Mouse (Mus musculus) brown adipose tissue, adult 24 weeks (tissue): ENCODE data around the gene Rundc3a. TPM values are rescaled to one million over a fixed set of nuclear protein-coding genes. Genes with fewer than 3 reads are reported as not detected.
"Not testable (repeated sequence)": the region's sequence is repeated elsewhere in the genome, so short reads cannot be mapped to it uniquely, and the experiment has no call there.

Source experiments
- H3K27ac ChIP-seq: fragments of 200-500 bp; replicated peaks from 2 replicates; pipeline ENCODE4 v1.5.1; 2012; ENCODE audit warnings: low read depth, mild to moderate bottlenecking, low read length
- H3K4me1 ChIP-seq: fragments of 200-500 bp; 2 replicates; pipeline ENCODE4 v1.6.1; 2012; ENCODE audit warnings: low read length, mixed read lengths; ENCODE audit not compliant: control insufficient read depth, insufficient read depth, insufficient read length
- H3K4me3 ChIP-seq: fragments of 200-500 bp; 2 replicates; pipeline ENCODE4 v1.5.1; 2012; ENCODE audit warnings: low read depth, mild to moderate bottlenecking, low read length, moderate library complexity; ENCODE audit not compliant: insufficient read depth
- polyA plus RNA-seq: library from polyadenylated mRNA; stranded (reverse); fragments of >200 nt; gene quantifications from 2 replicates; pipeline ENCODE4 v1.2.4, GENCODE M21; 2012; ENCODE audit not compliant: missing spikeins, insufficient read depth, insufficient read length

The Rundc3a gene
- polyA plus RNA-seq, 1 experiment, result not detected

DNA sequence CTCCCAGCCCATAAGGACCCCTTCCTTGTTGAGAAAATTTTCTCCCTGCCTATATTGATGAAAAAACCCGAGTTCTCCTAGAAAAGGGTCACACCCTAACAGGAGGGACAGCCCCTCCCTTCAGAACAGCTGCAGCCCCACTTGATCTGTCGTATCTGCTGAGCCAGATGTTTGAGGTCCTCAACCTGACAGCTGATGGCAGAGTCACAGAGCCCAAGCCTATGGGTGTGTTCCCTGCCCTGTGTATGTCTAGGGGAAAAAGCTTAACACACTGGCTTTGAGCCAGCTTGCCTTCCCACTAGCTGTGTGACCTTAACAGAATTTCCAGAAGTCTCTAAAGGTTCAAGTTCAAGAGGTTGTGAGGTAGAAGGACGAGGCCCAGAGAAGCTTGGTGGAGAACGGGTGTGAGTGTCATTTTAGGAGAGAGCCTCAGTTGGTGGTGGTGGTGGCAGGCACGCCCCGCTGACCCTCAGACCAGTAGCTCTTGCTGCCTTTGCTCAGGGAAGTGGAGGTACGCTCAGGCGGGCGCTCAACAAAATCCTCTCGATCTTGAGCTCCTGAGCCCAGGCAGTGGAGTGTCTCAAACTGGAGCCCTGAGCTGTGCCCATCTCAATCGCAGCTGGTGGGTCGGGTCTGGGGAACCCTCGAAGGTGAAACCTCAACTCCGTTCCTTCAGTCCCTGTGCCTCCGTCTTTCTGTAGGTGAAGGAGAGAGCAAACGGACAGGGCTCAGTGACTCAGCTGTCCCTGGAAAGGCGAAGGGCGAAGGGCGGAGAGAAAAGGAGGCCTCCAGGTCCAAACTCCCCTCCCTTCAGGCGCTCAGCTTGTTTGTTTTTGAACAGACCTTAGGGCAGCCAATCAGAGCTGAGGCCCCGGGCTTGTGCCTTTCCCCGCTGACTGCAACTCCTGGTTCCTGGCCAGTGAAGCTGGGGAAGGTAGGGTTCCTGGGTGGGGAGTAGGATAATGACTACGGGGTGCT, 17.7 kb upstream of the Rundc3a start:
- Histone ChIP-seq H3K4me1 (peaks cover 4% of the 10 kb centered on the region), H3K4me3 (peak overlapping the region; percentile 41), H3K27ac (peak overlapping the region; percentile 28)

DNA sequence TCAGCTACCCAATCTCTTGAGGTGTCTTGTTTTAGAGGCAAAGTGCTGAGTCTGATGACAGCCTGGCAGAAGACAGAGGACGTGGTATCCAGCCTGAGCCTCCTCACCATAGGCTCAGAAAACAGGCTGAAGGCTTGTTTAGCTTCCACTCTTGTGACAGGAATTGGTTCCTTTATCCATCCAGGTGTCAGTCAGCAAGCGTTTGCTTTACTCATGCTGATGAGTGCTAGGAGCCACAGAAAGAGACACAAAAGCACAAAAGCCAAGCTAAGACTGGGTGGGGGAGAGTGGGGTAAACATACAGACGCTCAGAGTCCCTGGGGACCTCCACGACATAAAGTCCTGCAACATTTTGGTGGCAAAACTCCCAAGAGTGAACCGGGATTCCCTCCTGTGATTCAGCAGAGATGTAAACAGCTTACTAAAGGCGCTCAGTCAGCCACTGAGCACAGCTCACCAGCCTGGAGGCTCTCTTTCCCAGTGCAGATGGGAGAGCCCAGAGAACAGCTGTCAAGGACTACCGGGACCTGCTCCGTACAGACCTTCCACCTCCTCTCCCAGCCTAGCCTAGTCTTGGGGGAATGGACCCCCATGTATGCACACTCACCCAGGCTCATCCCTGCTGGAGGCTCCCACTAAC, 16.9 kb upstream of the Rundc3a start:
- peak overlapping the region; percentile 41; the same call in 1 of the 2 replicates for H3K4me3 ChIP-seq
- H3K27ac ChIP-seq, result no peak overlapping the region
- peaks cover 4% of the 10 kb centered on the region for H3K4me1 ChIP-seq

DNA sequence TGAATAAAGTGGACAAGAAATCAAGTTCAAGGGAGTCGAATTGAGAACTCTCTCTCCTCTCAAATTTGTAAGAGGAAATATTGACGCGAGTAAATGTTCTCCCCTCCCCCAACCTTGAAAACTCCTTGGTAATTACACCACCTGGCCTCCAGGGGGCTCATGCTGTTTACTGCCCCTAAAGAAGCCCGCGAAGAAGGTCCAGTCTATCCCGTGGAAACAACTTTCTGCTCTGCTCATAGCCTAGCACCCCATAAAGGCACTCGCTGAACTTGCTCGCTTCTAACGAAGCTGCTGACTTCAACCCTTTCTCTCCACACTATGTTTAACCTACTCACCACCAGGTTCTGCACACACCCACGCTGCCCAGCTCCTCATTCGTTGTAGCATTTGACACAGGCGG, 16.0 kb upstream of the Rundc3a start:
- no peak overlapping the region for H3K27ac ChIP-seq
- no peak overlapping the region for H3K4me3 ChIP-seq
- peaks cover 4% of the 10 kb centered on the region for H3K4me1 ChIP-seq

DNA sequence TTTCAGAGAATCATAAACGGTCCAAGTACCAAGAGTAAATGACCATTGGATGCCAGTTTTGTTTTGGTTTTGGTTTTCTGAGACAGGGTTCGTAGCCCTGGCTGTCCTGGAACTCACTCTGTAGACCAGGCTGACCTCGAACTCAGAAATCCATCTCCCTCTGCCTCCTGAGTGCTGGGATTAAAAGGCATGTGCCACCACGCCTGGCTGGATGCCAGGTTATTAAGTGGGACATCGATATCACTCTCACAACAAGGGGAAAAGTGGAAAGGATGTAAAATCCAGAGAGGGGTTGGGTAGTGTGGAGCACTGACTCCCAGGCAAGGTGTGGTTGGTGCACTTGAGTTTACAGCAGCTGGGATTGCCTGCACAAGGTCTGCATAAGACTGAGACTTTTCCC, 13.1 kb upstream of the Rundc3a start:
- peaks cover 4% of the 10 kb centered on the region for H3K4me1 ChIP-seq
- H3K27ac ChIP-seq, result no peak overlapping the region
- H3K4me3 ChIP-seq, result no peak overlapping the region

DNA sequence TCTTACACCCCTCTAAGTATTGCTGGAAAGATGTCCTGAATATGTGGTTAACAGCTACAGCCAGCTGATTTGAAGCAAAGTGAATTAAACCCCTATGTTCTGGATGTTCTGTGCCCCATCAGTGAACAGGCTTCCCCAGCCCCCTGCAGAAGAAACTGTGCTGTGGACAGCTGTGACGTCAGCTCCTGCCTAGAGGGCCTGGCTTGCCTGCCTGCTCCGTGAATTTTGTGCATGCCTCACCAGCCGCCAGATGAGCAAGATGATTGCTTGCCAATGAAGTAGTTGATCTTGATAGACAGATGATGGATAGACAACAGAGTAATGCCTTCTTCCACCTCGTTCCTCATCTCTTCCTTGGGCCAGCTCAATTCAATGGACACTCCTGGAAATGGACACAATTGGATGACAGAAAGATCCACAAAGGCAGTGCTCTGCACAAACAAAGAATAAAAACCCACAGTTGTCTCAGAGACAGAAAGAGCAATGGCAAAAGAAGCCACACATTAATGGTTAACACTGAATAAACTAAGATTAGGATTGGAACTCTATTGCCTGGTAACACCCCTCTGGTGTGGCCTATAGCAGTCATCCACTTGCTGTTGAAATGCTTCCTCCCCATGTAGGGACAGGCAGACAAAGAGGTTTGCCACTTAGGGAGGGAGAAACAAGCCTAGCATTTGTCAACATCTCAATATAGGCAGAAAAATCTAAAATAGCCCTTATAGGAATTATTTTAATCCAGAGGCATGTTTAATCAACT, 11.7 kb upstream of the Rundc3a start:
- H3K4me1 ChIP-seq, result no peaks in the 10 kb centered on the region; the same call in 1 of the 2 replicates
- H3K4me3 ChIP-seq, result no peak overlapping the region
- H3K27ac ChIP-seq, result no peak overlapping the region

DNA sequence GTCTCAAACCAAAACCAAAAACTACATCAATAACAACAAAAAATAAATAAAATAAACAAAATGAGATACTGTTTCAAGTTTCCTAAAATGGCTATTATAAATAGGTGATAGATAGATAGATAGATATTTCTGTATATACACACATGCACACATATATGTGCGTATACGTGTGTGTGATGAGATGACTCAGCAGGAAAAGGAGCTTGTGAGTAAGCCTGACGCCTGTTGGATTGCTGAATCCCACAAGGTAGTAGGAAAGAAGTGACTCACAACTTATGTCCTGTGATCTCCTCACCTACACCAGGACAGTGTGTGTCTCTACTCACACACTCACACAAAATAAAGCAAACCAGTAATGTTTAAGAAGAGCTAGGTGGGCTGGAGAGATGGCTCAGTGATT, 10.4 kb upstream of the Rundc3a start:
- no peaks in the 10 kb centered on the region; the same call in 1 of the 2 replicates for H3K4me1 ChIP-seq
- H3K4me3 ChIP-seq, result no peak overlapping the region
- H3K27ac ChIP-seq, result no peak overlapping the region

DNA sequence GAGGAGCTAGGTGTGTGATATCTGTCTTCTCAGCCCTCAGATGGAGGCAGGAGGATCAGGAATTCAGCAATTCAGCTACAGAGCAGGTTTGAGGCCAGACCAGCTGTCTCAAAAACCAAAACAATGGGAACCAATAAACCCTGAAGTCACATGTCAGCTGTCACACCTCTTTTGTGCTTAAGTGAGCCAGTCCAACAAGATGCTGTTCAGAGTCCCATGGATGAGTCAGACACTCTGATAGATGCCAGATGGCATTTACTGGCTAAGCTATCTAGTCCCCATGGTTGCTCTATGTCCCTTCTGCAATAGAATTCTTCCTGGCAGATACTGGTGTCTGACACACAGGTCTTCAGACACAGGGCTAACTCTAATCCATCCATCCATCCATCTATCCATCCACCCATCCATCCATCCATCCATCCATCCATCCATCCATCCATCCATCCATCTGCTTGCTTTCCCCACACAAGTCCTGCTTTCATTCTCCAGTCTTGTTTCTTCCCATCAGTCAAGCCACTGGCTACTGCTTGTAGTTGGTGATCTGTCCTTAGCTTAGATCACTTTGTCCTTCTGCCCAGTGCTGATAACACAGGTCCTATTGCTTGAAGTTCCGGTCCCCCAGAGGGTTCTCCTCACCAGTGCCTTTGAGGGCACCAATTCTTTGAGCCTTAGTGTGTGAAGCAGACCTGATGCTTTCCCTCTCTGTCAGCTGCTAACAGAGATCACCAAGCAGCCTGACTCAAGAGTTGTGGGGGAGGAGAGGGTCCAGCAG, 9.7 kb upstream of the Rundc3a start:
- Histone ChIP-seq H3K27ac (no peak overlapping the region), H3K4me3 (no peak overlapping the region), H3K4me1 (no peaks in the 10 kb centered on the region; the same call in 1 of the 2 replicates)

DNA sequence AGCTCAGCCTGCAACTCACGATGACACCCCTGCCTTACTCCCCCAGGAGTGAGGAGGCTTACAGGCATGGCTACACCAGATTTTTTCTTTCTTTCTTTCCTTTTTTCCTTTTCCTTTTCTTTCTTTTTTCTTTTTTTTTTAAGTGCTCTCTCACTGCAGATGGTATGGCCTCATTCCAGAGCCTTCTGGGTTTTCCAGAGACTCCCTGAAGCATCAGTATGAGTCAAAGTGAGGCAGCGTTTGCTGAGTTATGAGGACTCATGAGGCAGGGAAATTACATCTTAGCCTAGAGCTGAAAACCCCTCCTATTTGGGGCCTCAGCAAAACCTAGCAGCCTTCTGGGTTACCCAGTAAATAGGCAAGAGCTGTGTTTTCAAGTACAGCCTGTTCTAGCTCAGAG, 8.8 kb upstream of the Rundc3a start:
- H3K4me1 ChIP-seq, result no peaks in the 10 kb centered on the region; the same call in 1 of the 2 replicates
- no peak overlapping the region for H3K4me3 ChIP-seq
- H3K27ac ChIP-seq, result no peak overlapping the region

DNA sequence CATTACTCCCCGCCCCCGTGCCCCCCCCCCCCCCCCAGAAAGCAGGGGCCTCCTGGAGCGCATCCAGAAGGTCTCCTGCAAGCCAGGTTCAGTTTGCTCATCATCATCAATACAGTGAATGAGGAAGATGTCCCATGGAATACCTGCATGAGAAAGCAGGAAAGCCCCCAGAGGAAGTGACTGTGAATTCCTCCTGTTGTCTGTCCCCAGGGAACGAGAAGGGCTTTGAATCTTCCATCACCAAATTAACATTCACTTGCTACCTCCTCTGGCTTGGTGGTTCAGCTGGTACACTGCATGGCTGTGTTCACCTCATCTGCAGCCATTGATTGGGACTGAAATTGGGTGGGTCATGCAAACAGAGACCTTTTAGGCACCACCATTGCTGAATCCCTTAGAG, 8.1 kb upstream of the Rundc3a start:
- H3K4me3 ChIP-seq, result no peak overlapping the region
- H3K27ac ChIP-seq, result no peak overlapping the region
- H3K4me1 ChIP-seq, result no peaks in the 10 kb centered on the region; the same call in 1 of the 2 replicates

DNA sequence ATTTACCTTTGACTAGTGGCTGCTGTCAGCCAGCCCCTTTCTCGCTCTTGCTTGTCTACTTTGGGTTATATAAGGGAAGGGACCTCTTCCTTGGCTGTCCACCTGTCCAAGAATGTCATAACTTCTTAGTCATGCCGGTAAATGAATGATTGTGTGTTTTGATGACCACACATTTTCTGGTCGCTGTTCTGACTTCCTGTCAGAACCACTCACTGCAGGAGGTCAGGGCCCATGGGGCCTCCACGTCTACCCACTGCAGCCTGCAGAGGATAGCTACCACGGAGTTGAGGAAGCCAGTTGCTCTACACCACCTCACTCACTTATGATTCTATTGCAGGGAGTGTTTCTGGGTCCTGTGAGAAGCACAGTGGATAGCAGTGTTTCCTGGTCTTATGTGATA, 7.1 kb upstream of the Rundc3a start:
- Histone ChIP-seq H3K27ac (no peak overlapping the region), H3K4me3 (no peak overlapping the region), H3K4me1 (no peaks in the 10 kb centered on the region)

DNA sequence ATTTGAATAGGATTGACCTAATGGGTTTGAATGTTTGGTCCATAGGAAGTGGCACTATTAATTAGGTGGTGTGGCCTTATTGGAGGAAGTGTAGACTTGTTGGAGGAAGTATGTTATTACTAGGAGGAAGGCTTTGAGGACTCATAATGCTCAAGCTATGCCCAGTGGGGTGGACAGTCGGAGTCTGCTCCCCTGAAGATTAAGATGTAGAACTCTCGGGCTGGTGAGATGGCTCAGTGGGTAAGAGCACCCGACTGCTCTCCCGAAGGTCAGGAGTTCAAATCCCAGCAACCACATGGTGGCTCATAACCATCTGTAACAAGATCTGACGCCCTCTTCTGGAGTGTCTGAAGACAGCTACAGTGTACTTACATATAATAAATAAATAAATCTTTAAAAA, 3.8 kb upstream of the Rundc3a start:
- not testable (repeated sequence) for H3K4me1 ChIP-seq, H3K4me3 ChIP-seq, H3K27ac ChIP-seq

DNA sequence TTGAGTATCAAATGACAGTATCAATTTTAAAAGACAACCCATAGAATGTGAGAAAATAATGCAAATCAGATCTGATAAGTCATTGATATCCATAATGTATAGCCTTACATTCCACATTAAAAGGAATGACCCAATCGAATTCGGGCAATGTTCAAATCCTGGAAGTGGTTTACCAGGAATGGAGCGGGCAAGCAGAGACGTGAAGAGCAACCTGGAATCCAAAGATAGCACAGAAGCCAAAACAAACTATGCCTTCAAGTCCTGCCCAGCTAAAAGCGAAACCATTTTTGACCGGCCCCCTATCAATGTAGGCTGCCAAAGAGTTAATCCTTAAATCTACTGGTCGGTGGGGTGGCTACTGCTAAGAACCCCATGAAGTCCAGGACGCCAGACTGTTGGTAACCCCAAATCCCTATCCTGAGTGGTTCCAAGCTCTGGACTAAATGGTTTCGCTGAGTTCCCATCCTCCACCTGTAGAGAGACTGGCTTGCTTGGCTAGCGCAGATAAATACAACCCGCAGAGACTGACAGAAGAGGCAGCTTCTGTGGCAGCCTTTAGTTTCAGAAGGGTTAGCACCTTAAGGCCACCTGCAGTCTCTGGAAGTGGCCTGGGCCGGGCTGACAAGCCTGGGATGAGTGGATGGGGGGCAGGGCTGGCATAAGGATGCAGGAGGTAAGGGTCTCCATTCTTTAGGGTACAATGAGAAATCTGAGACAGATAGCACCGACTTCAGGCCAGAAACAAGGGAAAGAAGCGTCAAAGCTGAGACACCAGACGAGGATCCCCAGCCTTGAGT, 564 bp upstream of the Rundc3a start:
- peaks cover 4% of the 10 kb centered on the region for H3K4me1 ChIP-seq
- peak overlapping the region; percentile 26; the same call in 1 of the 2 replicates for H3K4me3 ChIP-seq
- H3K27ac ChIP-seq, result no peak overlapping the region

DNA sequence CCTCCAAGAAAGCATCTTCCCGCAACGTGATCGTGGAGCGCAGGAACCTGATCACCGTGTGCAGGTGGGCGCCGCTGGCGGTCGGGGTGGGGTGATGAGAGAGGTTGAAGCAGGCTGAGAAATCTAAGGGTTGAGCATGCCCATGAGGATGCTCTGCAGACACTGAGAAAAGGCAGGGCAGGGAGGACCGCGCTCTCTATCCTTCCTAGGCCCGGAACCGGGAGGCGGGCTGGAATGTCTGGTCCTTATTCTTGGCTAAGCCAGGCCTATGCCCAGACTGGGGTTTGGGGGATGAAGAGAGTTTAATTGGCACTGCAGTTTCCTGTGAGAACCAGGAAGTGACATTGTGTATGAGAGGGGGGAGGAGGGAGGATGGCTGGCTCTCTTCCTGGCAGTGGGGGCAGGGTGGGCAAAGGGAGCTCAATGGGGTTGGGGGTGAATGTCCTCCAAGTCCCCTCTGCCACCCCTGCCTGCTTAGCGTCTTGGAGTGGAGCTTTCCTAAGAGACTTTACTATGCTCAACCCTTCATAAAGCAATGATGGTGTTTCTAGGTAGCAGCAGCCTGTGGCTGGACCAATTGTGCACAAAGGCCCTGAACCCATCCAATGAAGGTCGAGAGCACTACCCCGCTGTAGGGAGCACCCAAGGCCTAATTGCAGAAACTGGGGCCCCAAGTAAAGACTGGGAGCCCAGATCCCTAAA, 667 bp downstream of the Rundc3a start:
- H3K4me1 ChIP-seq, result peaks cover 4% of the 10 kb centered on the region
- H3K27ac ChIP-seq, result no peak overlapping the region
- H3K4me3 ChIP-seq, result peak overlapping the region; percentile 44; the same call in 1 of the 2 replicates
